Mouse (Mus musculus) embryonic facial prominence, embryonic 15.5 days (tissue): ENCODE data around the gene Edaradd. TPM values are rescaled to one million over a fixed set of nuclear protein-coding genes. Genes with fewer than 3 reads are reported as not detected.

Experiments
- ATAC-seq: fragments of 200-750 bp; cut with Nextera tagmentation; 2 replicates; pipeline ENCODE4 v1.8.0; 2017; ENCODE audit warnings: low read depth, moderate TSS enrichment; ENCODE audit not compliant: insufficient number of reproducible peaks, low FRiP score, low TSS enrichment
- H3K27ac ChIP-seq: fragments of 300-500 bp; sonication (generic); replicated peaks from 2 replicates; pipeline ENCODE4 v1.5.1; 2015; ENCODE audit warnings: mild to moderate bottlenecking, inconsistent platforms
- H3K27me3 ChIP-seq: fragments of 300-500 bp; sonication (generic); 2 replicates; pipeline ENCODE4 v1.6.1; 2015; ENCODE audit warnings: inconsistent platforms
- H3K36me3 ChIP-seq: fragments of 300-500 bp; sonication (generic); 2 replicates; pipeline ENCODE4 v1.6.1; 2015; ENCODE audit warnings: mild to moderate bottlenecking, inconsistent platforms
- H3K4me1 ChIP-seq: fragments of 300-500 bp; sonication (generic); 2 replicates; pipeline ENCODE4 v1.6.1; 2015; ENCODE audit warnings: inconsistent platforms
- H3K4me2 ChIP-seq: fragments of 300-500 bp; sonication (generic); replicated peaks from 2 replicates; pipeline ENCODE4 v1.6.1; 2015; ENCODE audit warnings: mild to moderate bottlenecking, inconsistent platforms
- H3K4me3 ChIP-seq: fragments of 300-500 bp; sonication (generic); replicated peaks from 2 replicates; pipeline ENCODE4 v1.5.1; 2015; ENCODE audit warnings: mild to moderate bottlenecking, inconsistent platforms
- H3K9ac ChIP-seq: fragments of 300-500 bp; sonication (generic); 2 replicates; pipeline ENCODE4 v1.6.1; 2015; ENCODE audit warnings: inconsistent platforms
- H3K9me3 ChIP-seq: fragments of 300-500 bp; sonication (generic); replicated peaks from 2 replicates; pipeline ENCODE4 v1.6.1; 2016; ENCODE audit warnings: inconsistent platforms
- WGBS: fragments of 180-500 bp; shearing (Covaris S2); methylation state at CpG from one replicate; pipeline ENCODE4 v1.1.7; 2015; 5-methylcytosine and 5-hydroxymethylcytosine counted together
- polyA plus RNA-seq: library from polyadenylated mRNA; unstranded; fragments of >200 nt; fragmentation: Nextera tagmentation; extraction: Ambion mirVana; gene quantifications from 2 replicates; pipeline ENCODE4 v1.2.1, GENCODE M21; 2015

The Edaradd gene
- polyA plus RNA-seq, 1 experiment from 2014 or later: 6.5 TPM

- ATAC-seq: no peak
- Histone ChIP-seq H3K9ac (peak overlapping the region; percentile 70; the same call in 1 of the 2 replicates), H3K36me3 (peaks cover 8% of the 10 kb centered on the region; the same call in 1 of the 2 replicates), H3K9me3 (no peaks in the 10 kb centered on the region), H3K27me3 (no peaks in the 10 kb centered on the region), H3K4me1 (peaks cover 8% of the 10 kb centered on the region; the same call in 1 of the 2 replicates), H3K4me3 (peak overlapping the region; percentile 85), H3K4me2 (peak overlapping the region; percentile 81), H3K27ac (peak overlapping the region; percentile 56)
- WGBS: 1% methylated on average over 8 of the region's 8 CpGs
These were observed 59.8 kb downstream of the Edaradd start for GRCm38 (mm10) chr13:12460443-12460842.

GRCm38 (mm10) chr13:12456711-12457110, 63.5 kb downstream of the Edaradd start:
- H3K4me2 ChIP-seq: no peak overlapping the region
- H3K27ac ChIP-seq: no peak overlapping the region
- H3K9ac ChIP-seq: no peak overlapping the region
- WGBS: 83% methylated on average over 7 of the region's 7 CpGs
- H3K9me3 ChIP-seq: no peaks in the 10 kb centered on the region
- H3K4me1 ChIP-seq: peaks cover 4% of the 10 kb centered on the region; the same call in 1 of the 2 replicates
- ATAC-seq: no peak
- no peak overlapping the region for H3K4me3 ChIP-seq
- no peaks in the 10 kb centered on the region for H3K27me3 ChIP-seq
- peaks cover 17% of the 10 kb centered on the region; the same call in 1 of the 2 replicates for H3K36me3 ChIP-seq

GRCm38 (mm10) chr13:12454686-12455390, 65.4 kb downstream of the Edaradd start:
- Histone ChIP-seq H3K27ac (no peak overlapping the region), H3K9me3 (no peaks in the 10 kb centered on the region), H3K4me2 (no peak overlapping the region), H3K9ac (no peak overlapping the region), H3K36me3 (peaks cover 27% of the 10 kb centered on the region), H3K4me3 (no peak overlapping the region), H3K4me1 (peaks cover 2% of the 10 kb centered on the region; the same call in 1 of the 2 replicates), H3K27me3 (no peaks in the 10 kb centered on the region)
- no peak for ATAC-seq
- 84% methylated on average over 7 of the region's 7 CpGs for WGBS

- Histone ChIP-seq H3K9me3 (no peaks in the 10 kb centered on the region), H3K27me3 (no peaks in the 10 kb centered on the region), H3K4me1 (no peaks in the 10 kb centered on the region), H3K9ac (no peak overlapping the region), H3K4me2 (no peak overlapping the region), H3K36me3 (peaks cover 27% of the 10 kb centered on the region), H3K4me3 (no peak overlapping the region), H3K27ac (no peak overlapping the region)
- no peak for ATAC-seq
- 90% methylated on average over 14 of the region's 14 CpGs for WGBS
These were observed 67.1 kb downstream of the Edaradd start for GRCm38 (mm10) chr13:12453150-12453549.

GRCm38 (mm10) chr13:12442008-12442587, 78.1 kb downstream of the Edaradd start:
- ATAC-seq: no peak
- H3K9ac ChIP-seq: no peak overlapping the region
- H3K4me3 ChIP-seq: no peak overlapping the region
- 74% methylated on average over 2 of the region's 2 CpGs for WGBS
- H3K9me3 ChIP-seq: no peaks in the 10 kb centered on the region
- no peaks in the 10 kb centered on the region for H3K27me3 ChIP-seq
- H3K27ac ChIP-seq: no peak overlapping the region
- H3K36me3 ChIP-seq: peaks cover 56% of the 10 kb centered on the region
- H3K4me2 ChIP-seq: no peak overlapping the region
- H3K4me1 ChIP-seq: no peaks in the 10 kb centered on the region

- 88% methylated on average over 6 of the region's 6 CpGs for WGBS
- Histone ChIP-seq H3K9me3 (no peaks in the 10 kb centered on the region), H3K27me3 (no peaks in the 10 kb centered on the region), H3K36me3 (peaks cover 57% of the 10 kb centered on the region), H3K4me2 (no peak overlapping the region), H3K27ac (no peak overlapping the region), H3K4me1 (no peaks in the 10 kb centered on the region), H3K4me3 (no peak overlapping the region), H3K9ac (no peak overlapping the region)
- no peak for ATAC-seq
These were observed 79.4 kb downstream of the Edaradd start for GRCm38 (mm10) chr13:12440813-12441212.

GRCm38 (mm10) chr13:12439586-12439985, 80.7 kb downstream of the Edaradd start:
- H3K4me3 ChIP-seq: no peak overlapping the region
- peaks cover 64% of the 10 kb centered on the region for H3K36me3 ChIP-seq
- WGBS: 88% methylated on average over 3 of the region's 3 CpGs
- no peak for ATAC-seq
- H3K9ac ChIP-seq: no peak overlapping the region
- H3K4me2 ChIP-seq: no peak overlapping the region
- no peaks in the 10 kb centered on the region for H3K27me3 ChIP-seq
- no peaks in the 10 kb centered on the region for H3K4me1 ChIP-seq
- no peak overlapping the region for H3K27ac ChIP-seq
- H3K9me3 ChIP-seq: no peaks in the 10 kb centered on the region

- Histone ChIP-seq H3K36me3 (peaks cover 83% of the 10 kb centered on the region), H3K9ac (no peak overlapping the region), H3K4me1 (no peaks in the 10 kb centered on the region), H3K9me3 (no peaks in the 10 kb centered on the region), H3K4me2 (no peak overlapping the region), H3K27me3 (no peaks in the 10 kb centered on the region), H3K4me3 (no peak overlapping the region), H3K27ac (no peak overlapping the region)
- no peak for ATAC-seq
- WGBS: 86% methylated on average over 5 of the region's 5 CpGs
These were observed 86.4 kb downstream of the Edaradd start for GRCm38 (mm10) chr13:12433843-12434242.

GRCm38 (mm10) chr13:12428556-12428955, 91.7 kb downstream of the Edaradd start:
- H3K27ac ChIP-seq: no peak overlapping the region
- H3K36me3 ChIP-seq: peaks cover 83% of the 10 kb centered on the region
- WGBS: 92% methylated on average over 13 of the region's 13 CpGs

More at GRCm38 (mm10) chr13:12428556-12428955, 91.7 kb downstream of the Edaradd start:
- no peak for ATAC-seq
- Histone ChIP-seq H3K4me2 (no peak overlapping the region), H3K4me1 (no peaks in the 10 kb centered on the region), H3K4me3 (no peak overlapping the region), H3K9me3 (no peaks in the 10 kb centered on the region), H3K9ac (no peak overlapping the region), H3K27me3 (no peaks in the 10 kb centered on the region)
